Mouse (Mus musculus) stomach, postnatal 0 days (tissue): ENCODE measurements around the gene Dcaf6. TPM values are rescaled to one million over a fixed set of nuclear protein-coding genes. Genes with fewer than 3 reads are reported as not detected.

ENCODE experiments used
- ATAC-seq: fragments of 200-750 bp; cut with Nextera tagmentation; 2 replicates; pipeline ENCODE4 v1.8.0; 2017; ENCODE audit not compliant: low FRiP score, low TSS enrichment
- DNase-seq: peaks from one replicate; pipeline ENCODE4 v3.0.0-alpha.2; 2016; ENCODE audit warnings: low spot score
- H3K27ac ChIP-seq: fragments of 300-500 bp; sonication (generic); replicated peaks from 2 replicates; pipeline ENCODE4 v1.5.1; 2014; ENCODE audit warnings: mild to moderate bottlenecking, control low read depth
- H3K27me3 ChIP-seq: fragments of 300-500 bp; sonication (generic); 2 replicates; pipeline ENCODE4 v1.6.1; 2014; ENCODE audit warnings: low read length; ENCODE audit not compliant: control insufficient read depth, insufficient read depth
- H3K36me3 ChIP-seq: fragments of 300-500 bp; sonication (generic); 2 replicates; pipeline ENCODE4 v1.6.1; 2014; ENCODE audit warnings: low read length, mixed read lengths; ENCODE audit not compliant: control insufficient read depth, insufficient read depth
- H3K4me1 ChIP-seq: fragments of 300-500 bp; sonication (generic); replicated peaks from 2 replicates; pipeline ENCODE4 v1.6.1; 2014; ENCODE audit warnings: antibody characterized with exemption; ENCODE audit not compliant: control insufficient read depth, insufficient read depth
- H3K4me2 ChIP-seq: fragments of 300-500 bp; sonication (generic); replicated peaks from 2 replicates; pipeline ENCODE4 v1.6.1; 2014; ENCODE audit warnings: low read depth, mild to moderate bottlenecking, control low read depth, moderate library complexity
- H3K4me3 ChIP-seq: fragments of 300-500 bp; sonication (generic); 2 replicates; pipeline ENCODE4 v1.5.1; 2014; ENCODE audit warnings: low read depth, low read length, control low read depth
- H3K9ac ChIP-seq: fragments of 300-500 bp; sonication (generic); 2 replicates; pipeline ENCODE4 v1.6.1; 2014; ENCODE audit warnings: mild to moderate bottlenecking, low read length, control low read depth, mixed read lengths
- H3K9me3 ChIP-seq: fragments of 300-500 bp; sonication (generic); 2 replicates; pipeline ENCODE4 v1.6.1; 2016; ENCODE audit warnings: low read length; ENCODE audit not compliant: control insufficient read depth
- CTCF ChIP-seq: IDR thresholded peaks from 2 replicates; pipeline ENCODE4 v1.5.1; 2016; ENCODE audit warnings: antibody characterized with exemption, low read depth, mild to moderate bottlenecking, moderate library complexity
- EP300 ChIP-seq: optimal IDR thresholded peaks from 2 replicates; pipeline ENCODE3; 2016; ENCODE audit warnings: antibody characterized with exemption
- whole genome bisulfite sequencing: fragments of 180-500 bp; shearing (Covaris S2); extraction: QIAGEN DNeasy Blood & Tissue Kit; methylation state at CpG from one replicate; pipeline ENCODE4 v1.1.7; 2014; 5-methylcytosine and 5-hydroxymethylcytosine counted together
- polyA plus RNA-seq: library from polyadenylated mRNA; unstranded; fragments of >200 nt; fragmentation: Nextera tagmentation; extraction: Ambion mirVana; gene quantifications from 2 replicates; pipeline ENCODE4 v1.2.1, GENCODE M21; 2015

The Dcaf6 gene
- polyA plus RNA-seq, 1 experiment from 2014 or later: 9.6 TPM

DNA sequence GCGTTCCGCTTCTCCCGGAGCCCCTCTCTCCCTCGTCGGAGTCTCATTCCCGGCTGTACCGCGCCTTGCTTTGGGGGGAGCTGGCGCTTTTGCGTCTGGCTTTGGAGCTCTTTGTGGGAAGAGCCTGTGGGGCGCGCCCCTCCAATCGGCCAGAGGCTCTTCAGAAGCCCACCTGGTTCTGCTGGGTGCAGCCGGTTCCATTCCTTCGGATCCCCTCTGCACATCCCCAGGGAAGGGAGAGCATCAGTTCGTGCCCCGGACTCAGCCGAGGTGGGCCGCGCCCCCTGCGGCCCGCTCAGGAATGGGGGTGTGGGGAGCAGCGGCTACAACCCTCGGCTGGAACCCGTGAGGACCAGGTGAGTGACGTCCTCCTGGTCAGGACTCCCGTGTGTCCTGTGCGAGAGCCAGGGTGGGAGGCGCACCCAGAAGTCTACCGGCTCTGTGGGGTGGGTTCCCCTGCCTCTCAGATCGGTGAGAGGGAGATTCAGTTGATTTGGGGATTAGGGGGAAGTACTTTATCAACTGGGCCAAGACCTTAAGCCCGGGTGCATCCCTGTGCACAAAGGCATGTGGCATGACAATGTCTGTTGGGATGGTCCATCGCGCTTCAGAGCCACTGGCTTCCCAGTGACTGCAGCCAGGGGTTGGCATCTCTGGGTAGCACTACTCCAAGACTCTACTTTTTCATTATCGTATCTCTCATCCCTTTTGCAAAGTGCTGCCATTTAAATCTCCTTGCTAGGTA is 177.9 kb downstream of the Dcaf6 start:
- no peaks in the 10 kb centered on the region for H3K9me3 ChIP-seq
- peak overlapping the region; percentile 70 for H3K4me3 ChIP-seq
- H3K9ac ChIP-seq: peak overlapping the region; percentile 84
- H3K27me3 ChIP-seq: no peaks in the 10 kb centered on the region
- no peak for DNase-seq
- WGBS: 2% methylated on average over 25 of the region's 35 CpGs
- H3K4me1 ChIP-seq: no peaks in the 10 kb centered on the region
- no peaks in the 10 kb centered on the region for H3K36me3 ChIP-seq
- TF ChIP-seq EP300 (no peak), CTCF (peak; percentile 11; the same call in 1 of the 2 replicates)
- peak overlapping the region; percentile 86 for H3K27ac ChIP-seq
- ATAC-seq: peak; percentile 64
- peak overlapping the region; percentile 94 for H3K4me2 ChIP-seq

DNA sequence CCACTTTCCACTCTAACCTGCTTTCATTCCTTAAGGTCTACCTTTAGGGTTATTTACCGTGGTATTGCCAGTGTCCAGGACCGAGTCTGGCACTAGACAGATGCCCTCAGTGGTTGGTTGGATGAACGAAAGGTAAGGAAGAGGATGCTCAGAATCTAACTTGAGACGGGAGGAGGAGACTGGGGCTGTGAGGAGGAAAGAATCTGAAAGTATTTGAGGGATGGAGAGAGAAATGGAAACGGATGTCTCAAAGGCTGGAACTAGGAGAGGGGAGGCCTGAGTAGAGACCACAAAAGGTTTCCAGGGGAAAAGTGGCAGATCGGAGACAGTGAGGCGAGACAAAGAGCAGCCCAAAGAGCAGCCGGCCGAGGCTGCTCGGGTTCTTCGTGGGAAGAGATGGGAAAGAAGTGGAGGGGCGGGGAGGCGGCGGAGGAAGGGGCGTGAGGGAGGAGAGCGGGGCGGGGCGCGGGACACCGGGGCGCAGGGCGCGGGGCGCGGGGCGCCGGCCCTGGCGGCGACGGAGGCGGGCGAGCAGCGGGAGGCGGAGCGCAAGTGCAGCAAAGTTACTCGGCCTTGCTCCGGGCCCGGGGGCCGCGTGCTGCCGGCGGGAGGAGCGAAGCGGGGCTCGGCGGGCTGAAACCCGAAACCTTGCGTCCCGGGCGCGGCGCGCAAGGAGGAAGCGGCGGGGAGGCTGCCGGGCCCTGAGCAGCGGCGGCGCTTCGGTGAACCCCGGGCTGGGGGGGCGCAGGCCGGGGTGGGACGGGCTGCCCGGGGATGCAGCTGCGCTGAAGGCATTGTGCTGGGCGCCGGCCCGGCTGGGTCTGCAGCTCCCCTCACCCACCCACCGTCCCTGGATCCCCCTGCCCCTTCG is 178.7 kb downstream of the Dcaf6 start:
- TF ChIP-seq EP300 (no peak), CTCF (no peak)
- Histone ChIP-seq H3K4me1 (no peaks in the 10 kb centered on the region), H3K27ac (peak overlapping the region; percentile 86), H3K9ac (peak overlapping the region; percentile 84), H3K36me3 (no peaks in the 10 kb centered on the region), H3K4me2 (peak overlapping the region; percentile 94), H3K27me3 (no peaks in the 10 kb centered on the region), H3K9me3 (no peaks in the 10 kb centered on the region), H3K4me3 (peak overlapping the region; percentile 70)
- WGBS: under 1% methylated on average over 24 of the region's 71 CpGs
- DNase-seq (peak; percentile 82), ATAC-seq (peak; percentile 85)

DNA sequence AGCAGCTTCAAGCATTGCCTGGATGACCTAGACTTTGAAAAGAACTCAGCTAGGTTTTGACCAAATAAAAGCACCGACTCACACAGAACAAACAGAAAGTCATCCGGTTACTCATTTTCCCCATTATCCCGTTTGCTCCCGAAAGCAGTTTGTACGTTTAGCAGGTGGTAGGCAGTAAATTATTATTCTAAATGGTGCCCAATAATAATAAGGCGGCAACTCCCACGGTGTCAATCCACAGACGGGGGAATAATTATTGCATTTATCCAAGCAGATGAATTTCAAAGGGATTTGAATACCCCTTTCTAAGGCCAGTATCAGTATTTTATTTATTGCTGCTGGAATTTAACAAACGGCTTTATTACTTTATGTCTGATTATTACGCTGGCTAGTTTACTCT is 179.5 kb downstream of the Dcaf6 start:
- ATAC-seq (no peak), DNase-seq (no peak)
- no peaks in the 10 kb centered on the region for H3K27me3 ChIP-seq
- peak overlapping the region; percentile 94 for H3K4me2 ChIP-seq
- no peak overlapping the region for H3K4me3 ChIP-seq
- no peaks in the 10 kb centered on the region for H3K9me3 ChIP-seq
- no peak overlapping the region for H3K9ac ChIP-seq
- 27% methylated on average over 10 of the region's 10 CpGs for WGBS
- no peak for TF ChIP-seq EP300
- no peak for TF ChIP-seq CTCF
- no peaks in the 10 kb centered on the region for H3K36me3 ChIP-seq
- peak overlapping the region; percentile 86; the same call in 1 of the 2 replicates for H3K27ac ChIP-seq
- H3K4me1 ChIP-seq: no peaks in the 10 kb centered on the region

Other genes starting within 250 kb of the Dcaf6 start
- 53.8 and 56.7 TPM in 2 replicates for gene Tiprl, start 223.5 kb downstream of the Dcaf6 start, polyA plus RNA-seq
- 0.52 and 0.57 TPM in 2 replicates for gene Gpr161, start 164.7 kb downstream of the Dcaf6 start, polyA plus RNA-seq
- gene Mpc2, start 162 bp upstream of the Dcaf6 start, polyA plus RNA-seq: 218 and 228 TPM in 2 replicates
- 0.02 TPM in 1 of 2 replicates, not detected in the other for gene Adcy10, start 24.7 kb upstream of the Dcaf6 start, polyA plus RNA-seq
- 71.4 and 76.4 TPM in 2 replicates for gene Mpzl1, start 174.1 kb upstream of the Dcaf6 start, polyA plus RNA-seq
- 16.1 TPM in 2 replicates for gene Rcsd1, start 249.3 kb upstream of the Dcaf6 start, polyA plus RNA-seq